Mouse (Mus musculus) liver, embryonic 11.5 days (tissue): ENCODE results near the gene Loxl1. TPM values are rescaled to one million over a fixed set of nuclear protein-coding genes. Genes with fewer than 3 reads are reported as not detected.
"Not testable (repeated sequence)": the region's sequence is repeated elsewhere in the genome, so short reads cannot be mapped to it uniquely, and the experiment has no call there.

Experiments
- ATAC-seq: fragments of 200-750 bp; cut with Nextera tagmentation; replicated peaks from 2 replicates; pipeline ENCODE4 v1.8.0; 2017; ENCODE audit warnings: moderate number of reproducible peaks, mild to moderate bottlenecking, moderate TSS enrichment, moderate library complexity; ENCODE audit not compliant: low FRiP score
- DNase-seq: peaks from one replicate; pipeline ENCODE4 v3.0.0-alpha.2; 2017; ENCODE audit warnings: low spot score
- H3K27ac ChIP-seq: fragments of 300-500 bp; sonication (generic); 2 replicates; pipeline ENCODE4 v1.5.1; 2014; ENCODE audit warnings: mild to moderate bottlenecking, low read depth, low read length, control low read depth
- H3K27me3 ChIP-seq: fragments of 300-500 bp; sonication (generic); replicated peaks from 2 replicates; pipeline ENCODE4 v1.6.1; 2014; ENCODE audit warnings: low read length, mixed read lengths; ENCODE audit not compliant: control insufficient read depth, insufficient read depth
- H3K36me3 ChIP-seq: fragments of 300-500 bp; sonication (generic); 2 replicates; pipeline ENCODE4 v1.6.1; 2014; ENCODE audit warnings: mild to moderate bottlenecking, low read length, moderate library complexity, mixed read lengths; ENCODE audit not compliant: control insufficient read depth, insufficient read depth
- H3K4me1 ChIP-seq: fragments of 300-500 bp; sonication (generic); replicated peaks from 2 replicates; pipeline ENCODE4 v1.6.1; 2014; ENCODE audit warnings: low read length, mixed read lengths; ENCODE audit not compliant: control insufficient read depth, insufficient read depth
- H3K4me2 ChIP-seq: fragments of 300-500 bp; sonication (generic); 2 replicates; pipeline ENCODE4 v1.6.1; 2014; ENCODE audit warnings: mild to moderate bottlenecking, control low read depth, moderate library complexity
- H3K4me3 ChIP-seq: fragments of 300-500 bp; sonication (generic); 2 replicates; pipeline ENCODE4 v1.5.1; 2014; ENCODE audit warnings: low read depth, low read length, control low read depth
- H3K9ac ChIP-seq: fragments of 300-500 bp; sonication (generic); 2 replicates; pipeline ENCODE4 v1.6.1; 2014; ENCODE audit warnings: low read depth, low read length, control low read depth
- H3K9me3 ChIP-seq: fragments of 300-500 bp; sonication (generic); 2 replicates; pipeline ENCODE4 v1.6.1; 2016; ENCODE audit warnings: low read length, inconsistent platforms, mixed read lengths; ENCODE audit not compliant: control insufficient read depth
- WGBS: fragments of 180-500 bp; shearing (Covaris S2); extraction: QIAGEN DNeasy Blood & Tissue Kit; methylation state at CpG from one replicate; pipeline ENCODE4 v1.1.7; 2014; 5-methylcytosine and 5-hydroxymethylcytosine counted together
- polyA plus RNA-seq: library from polyadenylated mRNA; unstranded; fragments of >200 nt; fragmentation: Nextera tagmentation; extraction: Ambion mirVana; gene quantifications from 2 replicates; pipeline ENCODE4 v1.2.1, GENCODE M21; 2014

The Loxl1 gene
- polyA plus RNA-seq, 1 experiment from 2014 or later, result 11.0 TPM

DNA sequence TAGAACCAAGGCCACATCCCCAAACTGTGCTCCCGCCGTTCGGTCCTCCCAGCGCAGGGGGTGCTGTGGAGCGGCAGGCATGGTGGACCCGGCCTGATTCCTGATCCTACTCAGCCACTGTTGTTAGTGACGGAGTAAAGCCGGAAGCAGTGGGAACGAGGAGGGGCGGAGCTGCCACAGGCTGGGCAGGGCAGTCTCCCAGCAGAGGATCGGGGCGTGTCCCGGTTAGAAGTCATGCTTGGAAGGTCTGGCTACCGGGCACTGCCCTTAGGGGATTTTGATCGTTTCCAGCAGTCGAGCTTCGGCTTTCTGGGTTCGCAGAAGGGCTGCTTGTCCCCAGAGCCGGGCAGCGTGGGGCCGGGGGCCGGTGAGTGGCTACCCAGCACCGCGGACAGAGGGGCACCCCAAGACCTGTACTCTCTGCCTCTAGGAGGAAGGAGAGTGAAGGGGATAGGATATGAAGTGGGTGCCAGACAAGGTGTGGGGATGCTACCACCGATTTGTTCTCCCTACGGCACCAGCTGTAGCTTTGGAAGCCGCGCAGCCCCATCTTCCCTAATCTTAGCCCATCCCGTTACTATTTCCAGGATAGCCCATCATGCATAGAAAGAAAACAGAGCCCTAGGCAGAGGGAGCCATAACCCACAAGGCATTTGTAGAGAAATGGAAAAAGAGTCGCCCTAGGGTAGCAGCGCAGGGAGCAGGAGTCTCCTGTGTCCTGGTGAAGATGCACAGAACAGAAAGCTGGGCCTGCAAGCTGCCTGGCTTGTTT is 59.8 kb downstream of the Loxl1 start, which contains the start of gene Stoml1:
TSS of gene Stoml1 (plus strand) at position 132 of the 772 bp plus-strand sequence.
- Histone ChIP-seq H3K9ac (peak within 1 kb of the TSS; percentile 66), H3K4me3 (peak within 1 kb of the TSS; percentile 66), H3K36me3 (peaks cover 2% of the 10 kb centered on the region; the same call in 1 of the 2 replicates), H3K9me3 (no peaks in the 10 kb centered on the region), H3K4me2 (peak within 1 kb of the TSS; percentile 74), H3K27ac (0 out of 2 replicates have a peak within 1 kb of the TSS, but pooled peaks have one; percentile 49), H3K4me1 (peaks cover 22% of the 10 kb centered on the region), H3K27me3 (no peaks in the 10 kb centered on the region)
- peak; percentile 96 for DNase-seq
- under 1% methylated on average over 31 of the region's 31 CpGs for WGBS
- peak; percentile 95 for ATAC-seq

DNA sequence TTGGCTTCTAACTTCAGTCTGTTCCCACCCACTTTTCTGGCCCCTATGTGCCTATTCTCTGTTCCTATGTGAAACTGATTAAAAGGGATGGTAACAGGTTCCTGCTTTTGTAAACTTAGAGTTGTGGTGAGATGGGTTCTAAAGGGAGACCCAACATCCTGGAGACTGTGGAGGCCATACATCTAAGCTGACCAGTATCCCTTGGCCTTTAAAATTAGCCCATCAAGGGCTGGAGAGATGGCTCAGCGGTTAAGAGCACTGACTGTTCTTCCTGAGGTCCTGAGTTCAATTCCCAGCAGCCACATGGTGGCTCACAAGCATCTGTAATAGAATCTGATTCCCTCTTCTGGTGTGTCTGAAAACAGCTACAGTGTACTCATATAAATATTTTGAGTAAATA is 62.3 kb downstream of the Loxl1 start:
- not testable (repeated sequence) for H3K9ac ChIP-seq, H3K4me3 ChIP-seq, H3K36me3 ChIP-seq, H3K9me3 ChIP-seq, ATAC-seq, H3K27me3 ChIP-seq, DNase-seq, H3K4me2 ChIP-seq
- Histone ChIP-seq H3K27ac (peak overlapping the region; percentile 64; the same call in 1 of the 2 replicates), H3K4me1 (peaks cover 32% of the 10 kb centered on the region)
- 92% methylated on average over 1 of the region's 1 CpGs for WGBS

DNA sequence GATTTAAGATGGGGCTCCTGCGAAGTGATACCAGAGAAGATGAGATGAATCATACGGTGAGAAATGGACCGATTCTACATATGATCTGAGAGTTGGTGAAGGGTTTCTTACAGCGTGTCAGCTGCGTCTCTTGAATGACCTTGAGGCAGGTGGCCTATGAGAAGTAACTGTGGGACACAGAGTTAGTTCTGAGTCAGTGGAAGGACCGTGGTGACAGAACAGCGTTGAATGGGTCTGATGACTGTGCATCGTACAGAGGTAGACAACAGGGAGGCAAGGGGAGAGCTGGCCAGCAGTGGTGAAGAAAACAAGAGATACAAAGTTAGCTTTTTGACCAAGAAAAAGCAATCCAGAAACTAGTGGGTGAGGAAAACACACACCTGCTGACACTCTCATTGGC is 62.7 kb downstream of the Loxl1 start:
- Histone ChIP-seq H3K4me1 (peaks cover 33% of the 10 kb centered on the region), H3K4me2 (peak overlapping the region; percentile 89), H3K27me3 (no peaks in the 10 kb centered on the region), H3K9me3 (no peaks in the 10 kb centered on the region), H3K9ac (no peak overlapping the region; the same call in none of the 2 replicates), H3K27ac (peak overlapping the region; percentile 96; the same call in 1 of the 2 replicates), H3K4me3 (peak overlapping the region; percentile 72), H3K36me3 (no peaks in the 10 kb centered on the region)
- no peak for ATAC-seq
- 76% methylated on average over 8 of the region's 8 CpGs for WGBS
- DNase-seq, result no peak

DNA sequence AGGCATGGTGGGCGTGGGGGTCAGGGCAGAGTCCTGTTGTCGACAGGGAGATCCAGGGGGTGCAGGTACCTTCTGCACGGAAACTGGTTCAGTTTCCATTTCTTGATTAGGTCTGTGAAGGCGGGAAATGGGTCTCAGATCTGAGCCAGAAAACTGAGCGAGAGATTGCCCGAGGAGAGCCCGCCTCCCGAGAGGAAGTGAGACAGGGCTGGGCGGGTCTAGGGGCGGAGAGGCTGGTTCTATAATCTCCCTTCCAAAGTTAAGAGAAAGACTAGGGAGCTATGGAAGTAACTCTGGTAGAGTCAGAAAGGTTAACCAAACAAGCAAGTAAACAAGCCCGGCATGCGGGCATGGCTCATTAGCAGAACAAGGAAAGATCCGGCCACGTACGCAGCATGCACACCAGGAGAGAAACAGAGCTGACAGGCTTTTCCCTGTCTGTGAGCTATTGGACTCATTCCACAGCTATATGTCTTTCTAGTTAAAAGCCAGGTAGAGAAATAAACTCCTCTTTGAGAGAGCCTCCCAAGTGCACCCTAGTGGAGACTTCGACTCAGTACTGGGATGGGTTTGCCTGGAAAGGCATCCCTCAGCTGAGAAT is 63.3 kb downstream of the Loxl1 start, which contains the start of gene Pml:
TSS of gene Pml (minus strand) at position 195 of the 601 bp plus-strand sequence.
- Histone ChIP-seq H3K4me3 (peak within 1 kb of the TSS; percentile 72), H3K27ac (peak within 1 kb of the TSS; percentile 96), H3K9ac (peak within 1 kb of the TSS; percentile 92), H3K9me3 (no peaks in the 10 kb centered on the region), H3K4me2 (peak within 1 kb of the TSS; percentile 89), H3K36me3 (no peaks in the 10 kb centered on the region), H3K27me3 (no peaks in the 10 kb centered on the region), H3K4me1 (peaks cover 37% of the 10 kb centered on the region)
- 2% methylated on average over 16 of the region's 16 CpGs for WGBS
- ATAC-seq (peak; percentile 68), DNase-seq (peak; percentile 78)

DNA sequence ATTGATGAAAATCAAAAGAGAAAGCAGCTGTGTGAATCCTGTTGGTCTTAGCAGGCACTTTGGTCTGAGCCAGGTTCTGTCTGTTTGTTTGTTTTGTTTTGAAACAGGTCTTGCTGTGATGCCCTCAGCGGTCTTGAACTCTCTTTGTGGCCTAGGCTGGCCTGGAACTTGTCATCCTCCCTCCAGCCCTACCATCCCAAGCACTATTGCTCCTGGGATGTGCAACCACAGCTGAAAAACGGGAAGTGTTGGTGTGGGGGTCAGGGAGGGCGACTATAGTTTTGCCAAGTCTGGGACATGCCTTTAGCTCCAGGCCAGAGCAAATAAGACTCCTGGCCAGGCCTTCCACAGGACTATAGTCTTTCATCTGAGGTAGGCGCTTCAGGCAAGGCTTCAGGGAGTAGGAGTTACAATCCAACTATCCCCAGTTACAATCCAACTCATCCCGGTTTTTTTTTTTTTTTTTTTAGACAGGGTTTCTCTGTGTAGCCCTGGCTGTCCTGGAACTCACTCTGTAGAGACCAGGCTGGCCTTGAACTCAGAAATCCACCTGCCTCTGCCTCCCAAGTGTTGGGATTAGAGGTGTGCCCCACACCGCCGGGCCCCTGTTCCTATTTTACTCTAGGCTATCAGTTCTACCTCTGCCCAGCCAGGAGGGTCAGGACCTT is 64.1 kb downstream of the Loxl1 start:
- peak overlapping the region; percentile 89 for H3K4me2 ChIP-seq
- H3K27me3 ChIP-seq, result no peaks in the 10 kb centered on the region
- peak overlapping the region; percentile 96 for H3K27ac ChIP-seq
- H3K4me1 ChIP-seq, result peaks cover 41% of the 10 kb centered on the region
- H3K36me3 ChIP-seq, result no peaks in the 10 kb centered on the region
- 18% methylated on average over 7 of the region's 7 CpGs for WGBS
- DNase-seq (no peak), ATAC-seq (no peak)
- peak overlapping the region; percentile 92 for H3K9ac ChIP-seq
- H3K4me3 ChIP-seq, result peak overlapping the region; percentile 72
- H3K9me3 ChIP-seq, result no peaks in the 10 kb centered on the region

DNA sequence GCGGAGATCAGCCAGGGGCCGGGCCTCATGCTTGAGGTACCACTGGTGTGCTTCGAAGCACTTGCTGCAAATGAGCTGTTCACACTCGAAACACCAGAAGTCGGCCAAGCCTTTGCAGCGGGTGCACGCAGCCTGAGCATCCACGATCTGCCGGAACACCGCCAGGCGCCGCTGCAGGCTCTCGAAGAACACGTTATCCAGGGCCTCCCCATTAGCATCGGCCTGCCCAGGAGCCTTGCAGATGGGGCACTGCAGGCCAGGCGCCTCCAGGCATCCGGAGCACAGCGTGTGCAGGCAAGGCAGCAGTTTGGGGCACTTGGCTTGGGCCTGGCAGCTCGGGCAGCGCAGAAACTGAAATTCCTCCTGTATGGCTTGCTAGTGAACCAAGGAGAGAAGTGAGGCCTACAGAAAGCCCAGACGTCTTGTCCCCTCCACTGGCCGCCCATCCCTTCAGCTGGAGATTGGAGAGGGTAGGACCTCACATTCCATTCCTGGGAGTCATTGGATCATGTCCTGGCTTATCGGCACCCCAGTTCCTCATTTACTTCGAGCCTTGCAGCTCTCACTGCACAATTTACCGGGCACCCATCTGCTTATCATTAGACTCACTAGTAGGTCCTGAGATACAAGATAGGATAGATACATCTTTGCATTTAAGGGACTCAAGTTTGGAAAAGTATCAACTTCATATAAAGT is 65.8 kb downstream of the Loxl1 start:
- H3K36me3 ChIP-seq, result peaks cover 4% of the 10 kb centered on the region; the same call in 1 of the 2 replicates
- peak overlapping the region; percentile 72 for H3K4me3 ChIP-seq
- H3K9ac ChIP-seq, result peak overlapping the region; percentile 66
- ATAC-seq, result peak; percentile 83
- 11% methylated on average over 25 of the region's 25 CpGs for WGBS
- peak overlapping the region; percentile 89 for H3K4me2 ChIP-seq
- DNase-seq, result peak; percentile 78
- H3K9me3 ChIP-seq, result no peaks in the 10 kb centered on the region
- peak overlapping the region; percentile 79 for H3K27ac ChIP-seq
- H3K27me3 ChIP-seq, result no peaks in the 10 kb centered on the region
- peaks cover 46% of the 10 kb centered on the region for H3K4me1 ChIP-seq

DNA sequence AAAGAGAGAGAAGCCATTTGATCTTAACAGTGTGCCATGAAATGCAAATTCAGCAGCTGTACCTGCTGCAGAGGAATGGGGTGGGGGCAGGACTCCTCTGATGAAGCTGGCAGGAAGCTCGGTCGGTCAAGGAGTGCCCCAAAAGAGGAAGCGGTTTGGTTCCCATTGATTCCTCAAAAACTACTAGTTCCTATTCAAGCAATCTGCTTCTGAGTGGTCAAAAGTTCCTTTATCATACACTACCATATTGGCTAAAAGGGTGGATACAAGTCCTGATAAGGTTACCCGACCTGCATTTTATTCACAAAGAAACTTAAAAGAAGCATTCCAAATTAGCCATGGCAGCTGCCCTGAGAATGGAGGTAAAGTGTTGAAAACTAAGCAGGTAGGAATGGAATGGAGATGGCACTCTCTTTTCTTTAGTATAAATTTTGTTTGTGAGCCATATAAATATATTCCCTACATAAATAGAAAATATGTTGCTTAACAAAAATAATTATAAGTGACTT is 66.8 kb downstream of the Loxl1 start:
- Histone ChIP-seq H3K27ac (no peak overlapping the region), H3K4me3 (peak overlapping the region; percentile 72), H3K4me1 (peaks cover 56% of the 10 kb centered on the region), H3K9me3 (no peaks in the 10 kb centered on the region), H3K4me2 (peak overlapping the region; percentile 89), H3K9ac (no peak overlapping the region), H3K27me3 (no peaks in the 10 kb centered on the region), H3K36me3 (peaks cover 4% of the 10 kb centered on the region; the same call in 1 of the 2 replicates)
- ATAC-seq (peak; percentile 56), DNase-seq (no peak)
- 28% methylated on average over 4 of the region's 4 CpGs for WGBS

DNA sequence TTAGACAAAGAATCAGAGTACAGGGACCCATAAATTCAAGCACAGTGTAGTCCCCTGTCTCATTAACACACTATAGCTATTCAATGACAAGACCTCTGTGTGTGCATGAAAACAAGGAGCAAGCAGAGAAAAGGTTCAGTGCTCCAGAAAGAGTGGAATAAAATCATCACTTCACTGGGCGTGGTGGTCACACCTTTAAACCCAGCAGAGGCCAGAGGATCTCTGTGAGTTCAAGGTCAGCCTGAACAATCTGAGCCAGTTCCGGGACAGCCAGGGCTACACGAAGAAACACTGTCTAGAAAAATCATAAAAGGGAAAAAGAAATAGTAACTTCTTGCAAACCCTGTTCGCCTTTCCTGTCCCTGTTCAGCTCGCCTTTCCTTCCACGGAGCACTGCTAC is 69.3 kb downstream of the Loxl1 start:
- no peak overlapping the region for H3K4me2 ChIP-seq

More for the DNA sequence above, 69.3 kb downstream of the Loxl1 start:
- no peak overlapping the region for H3K9ac ChIP-seq
- no peak overlapping the region for H3K4me3 ChIP-seq
- ATAC-seq (no peak), DNase-seq (no peak)
- peaks cover 4% of the 10 kb centered on the region; the same call in 1 of the 2 replicates for H3K36me3 ChIP-seq
- no peak overlapping the region for H3K27ac ChIP-seq
- no peaks in the 10 kb centered on the region for H3K27me3 ChIP-seq
- peaks cover 46% of the 10 kb centered on the region for H3K4me1 ChIP-seq
- 81% methylated on average over 6 of the region's 6 CpGs for WGBS
- H3K9me3 ChIP-seq, result no peaks in the 10 kb centered on the region
